Mouse (Mus musculus): ENCODE data around the gene Olfr1265. TPM values are rescaled to one million over a fixed set of nuclear protein-coding genes. Genes with fewer than 3 reads are reported as not detected.

The Olfr1265 gene
- total RNA-seq (2021): not detected in 2 replicates
- long read RNA-seq: 0 reads

GRCm38 (mm10) chr2:90035037-90035436 is at the start of gene Olfr1265:
Gene Olfr1265 (plus strand): TSS chr2:90035337.
- no peak for DNase-seq

- DNase-seq: no peak
Measured at GRCm38 (mm10) chr2:89990921-89991320, 44.2 kb upstream of the Olfr1265 start, which contains the start of gene Olfr1261. Gene Olfr1261 (plus strand): TSS chr2:89991221.

- no peak for DNase-seq
Measured at GRCm38 (mm10) chr2:89999845-90000244, 35.3 kb upstream of the Olfr1265 start, which contains the start of gene Olfr1262. Gene Olfr1262 (plus strand): TSS chr2:90000145.

GRCm38 (mm10) chr2:90011831-90012230 is 23.3 kb upstream of the Olfr1265 start, which contains the start of gene Olfr1263:
Gene Olfr1263 (plus strand): TSS chr2:90012131.
- DNase-seq: no peak

- DNase-seq: no peak
Measured at GRCm38 (mm10) chr2:90025477-90025876, 9.7 kb upstream of the Olfr1265 start, which contains the start of gene Olfr1264. Gene Olfr1264 (minus strand): TSS chr2:90025577.

GRCm38 (mm10) chr2:90063494-90063893 is 28.4 kb downstream of the Olfr1265 start, which contains the start of gene Olfr140:
Gene Olfr140 (minus strand): TSS chr2:90063594.
- DNase-seq: no peak

GRCm38 (mm10) chr2:90070065-90070464 is 34.9 kb downstream of the Olfr1265 start:
- no peak for DNase-seq

Other genes starting within 250 kb of the Olfr1265 start
- not detected in 2 replicates for gene Olfr1254, start 241.7 kb upstream of the Olfr1265 start, total RNA-seq (2021)
- not detected in 2 replicates for gene Olfr1255, start 223.3 kb upstream of the Olfr1265 start, total RNA-seq (2021)
- gene Olfr1256, start 193.8 kb upstream of the Olfr1265 start, total RNA-seq (2021): not detected in 2 replicates
- gene Olfr48, start 187.1 kb upstream of the Olfr1265 start, total RNA-seq (2021): not detected in 2 replicates
- gene Olfr1257, start 156.9 kb upstream of the Olfr1265 start, total RNA-seq (2021): not detected in 2 replicates
- not detected in 2 replicates for gene Olfr1258, start 108.0 kb upstream of the Olfr1265 start, total RNA-seq (2021)
- not detected in 2 replicates for gene Olfr1259, start 86.7 kb upstream of the Olfr1265 start, total RNA-seq (2021)
- not detected in 2 replicates for gene Olfr1260, start 61.0 kb upstream of the Olfr1265 start, total RNA-seq (2021)
- not detected in 2 replicates for gene Olfr1261, start 44.1 kb upstream of the Olfr1265 start, total RNA-seq (2021)
- gene Olfr1262, start 35.2 kb upstream of the Olfr1265 start, total RNA-seq (2021): not detected in 2 replicates
- gene Olfr1263, start 23.2 kb upstream of the Olfr1265 start, total RNA-seq (2021): not detected in 2 replicates
- not detected in 2 replicates for gene Olfr1264, start 9.8 kb upstream of the Olfr1265 start, total RNA-seq (2021)
- gene Olfr140, start 28.3 kb downstream of the Olfr1265 start, total RNA-seq (2021): not detected in 2 replicates
- gene Olfr1269, start 86.1 kb downstream of the Olfr1265 start, total RNA-seq (2021): not detected in 2 replicates
- not detected in 2 replicates for gene Olfr32, start 107.0 kb downstream of the Olfr1265 start, total RNA-seq (2021)
- gene Olfr1270, start 117.8 kb downstream of the Olfr1265 start, total RNA-seq (2021): not detected in 2 replicates
- gene Olfr1506, start 189.2 kb downstream of the Olfr1265 start, total RNA-seq (2021): 0.38 TPM in 1 of 2 replicates, not detected in the other
- not detected in 2 replicates for gene Olfr142, start 222.3 kb downstream of the Olfr1265 start, total RNA-seq (2021)
- not detected in 2 replicates for gene Olfr1271, start 235.7 kb downstream of the Olfr1265 start, total RNA-seq (2021)

Data from adrenal gland, postnatal 25 days (tissue).